Mouse (Mus musculus) CD8-positive naive resting alpha-beta T cell, adult 2 months (primary cell): Measurements from ENCODE around the gene Mpped2.

Source experiments
- DNase-seq, 2 experiments: peaks; one replicate each; pipeline ENCODE4 v3.0.0; 2022; ENCODE audit warnings: low read depth in 2 of 2, low spot score in 2 of 2

The Mpped2 gene

GRCm38 (mm10) chr2:106790329-106790701 lies 97.2 kb downstream of the Mpped2 start:
- no peak for DNase-seq

- DNase-seq = no peak
These were observed 103.2 kb downstream of the Mpped2 start for GRCm38 (mm10) chr2:106796246-106796645.

- no peak for DNase-seq
These were observed 104.8 kb downstream of the Mpped2 start for GRCm38 (mm10) chr2:106797855-106798254.

- no peak for DNase-seq
These were observed 105.8 kb downstream of the Mpped2 start for GRCm38 (mm10) chr2:106798824-106799223.

- no peak for DNase-seq
These were observed 122.8 kb downstream of the Mpped2 start for GRCm38 (mm10) chr2:106815898-106816297.

- DNase-seq = no peak
These were observed 128.2 kb downstream of the Mpped2 start for GRCm38 (mm10) chr2:106821292-106821691.

- no peak for DNase-seq
These were observed 128.8 kb downstream of the Mpped2 start for GRCm38 (mm10) chr2:106821883-106822282.

GRCm38 (mm10) chr2:106822540-106822939 lies 129.5 kb downstream of the Mpped2 start:
- no peak for DNase-seq

GRCm38 (mm10) chr2:106825461-106825860 lies 132.4 kb downstream of the Mpped2 start:
- DNase-seq = no peak

GRCm38 (mm10) chr2:106826023-106826422 lies 133.0 kb downstream of the Mpped2 start:
- DNase-seq = no peak

GRCm38 (mm10) chr2:106826806-106827205 lies 133.7 kb downstream of the Mpped2 start:
- DNase-seq = no peak

- DNase-seq = no peak
These were observed 135.7 kb downstream of the Mpped2 start for GRCm38 (mm10) chr2:106828573-106829310.

- no peak for DNase-seq
These were observed 136.4 kb downstream of the Mpped2 start for GRCm38 (mm10) chr2:106829420-106829819.

- DNase-seq = no peak
These were observed 139.5 kb downstream of the Mpped2 start for GRCm38 (mm10) chr2:106832577-106832976.

- no peak for DNase-seq
These were observed 140.1 kb downstream of the Mpped2 start for GRCm38 (mm10) chr2:106833212-106833611.

GRCm38 (mm10) chr2:106835321-106835720 lies 142.3 kb downstream of the Mpped2 start:
- no peak for DNase-seq

GRCm38 (mm10) chr2:106837241-106837640 lies 144.2 kb downstream of the Mpped2 start:
- no peak for DNase-seq

- no peak for DNase-seq
These were observed 151.1 kb downstream of the Mpped2 start for GRCm38 (mm10) chr2:106844147-106844546.

- DNase-seq = no peak
These were observed 152.0 kb downstream of the Mpped2 start for GRCm38 (mm10) chr2:106844766-106845678.

- no peak for DNase-seq
These were observed 153.4 kb downstream of the Mpped2 start for GRCm38 (mm10) chr2:106846511-106846910.

GRCm38 (mm10) chr2:106849389-106849788 lies 156.3 kb downstream of the Mpped2 start:
- DNase-seq = no peak

GRCm38 (mm10) chr2:106851515-106851914 lies 158.4 kb downstream of the Mpped2 start:
- no peak for DNase-seq
